25 mouse cellular contexts compared by ENCODE assay signal in genomic region chr3:83097586-83097985, GRCm38 (mm10). TPM values are rescaled to one million over a fixed set of nuclear protein-coding genes. Genes with fewer than 3 reads are reported as not detected.
DNase-seq lines count a peak whose midpoint lies in the region; ATAC-seq and TF ChIP-seq lines count a peak whose summit lies in the region.
"Had no signal": no experiment of that assay in that cellular context is flagged by ENCODE, and none has a peak within 500 bp of the region (broad histone marks: within the 10 kb centered on the region; RNA-seq: fewer than 3 reads in every experiment).

No protein-coding gene starts in this region.

- no peak overlapping the region for H3K9ac ChIP-seq in midbrain, postnatal 0 days (replicated peaks; ENCODE audit: low read length, poor library complexity, severe bottlenecking)
- H3K9ac ChIP-seq in forebrain, embryonic 16.5 days (replicated peaks; ENCODE audit: low read depth, low read length): no peak overlapping the region
- H3K9ac ChIP-seq in midbrain, embryonic 12.5 days (replicated peaks): no peak overlapping the region
- H3K9ac ChIP-seq: kidney, embryonic 15.5 days; stomach, embryonic 15.5 days had no signal

- H3K27me3 ChIP-seq in midbrain, embryonic 10.5 days (ENCODE audit: low read depth, poor library complexity, severe bottlenecking): peaks cover 40% of the 10 kb centered on the region
- H3K27me3 ChIP-seq in midbrain, postnatal 0 days (ENCODE audit: insufficient read depth, low read length): no peaks in the 10 kb centered on the region
- peaks cover 5% of the 10 kb centered on the region; the same call in 1 of the 2 replicates for H3K27me3 ChIP-seq in forebrain, embryonic 16.5 days (replicated peaks; ENCODE audit: control insufficient read depth, insufficient read depth, low read length)
- H3K27me3 ChIP-seq in midbrain, embryonic 12.5 days: peaks cover 7% of the 10 kb centered on the region
- H3K27me3 ChIP-seq: stomach, embryonic 15.5 days had no signal

- H3K36me3 ChIP-seq in midbrain, embryonic 10.5 days: no peaks in the 10 kb centered on the region
- no peaks in the 10 kb centered on the region for H3K36me3 ChIP-seq in midbrain, postnatal 0 days (ENCODE audit: insufficient read depth, low read length)
- H3K36me3 ChIP-seq in forebrain, embryonic 16.5 days (ENCODE audit: control insufficient read depth, insufficient read depth): no peaks in the 10 kb centered on the region
- H3K36me3 ChIP-seq in midbrain, embryonic 12.5 days: no peaks in the 10 kb centered on the region
- H3K36me3 ChIP-seq: kidney, embryonic 15.5 days; stomach, embryonic 15.5 days had no signal

- no peak for ATAC-seq in midbrain, postnatal 0 days (ENCODE audit: low FRiP score)
- ATAC-seq in forebrain, embryonic 16.5 days: no peak
- ATAC-seq in midbrain, embryonic 12.5 days (ENCODE audit: low FRiP score, low read depth): no peak
- ATAC-seq: activated CD4-positive, CD25-positive, alpha-beta regulatory T cell, adult 4 months; inflammation-experienced regulatory T-cells, adult 6 months had no signal

- H3K27ac ChIP-seq in midbrain, embryonic 10.5 days (replicated peaks): peak overlapping the region; percentile 85
- no peak overlapping the region for H3K27ac ChIP-seq in midbrain, postnatal 0 days (ENCODE audit: low read depth, low read length)
- H3K27ac ChIP-seq in forebrain, embryonic 16.5 days (ENCODE audit: low read length): peak overlapping the region; percentile 37; the same call in 1 of the 2 replicates
- H3K27ac ChIP-seq in midbrain, embryonic 12.5 days (replicated peaks): 0 out of 2 replicates have a peak overlapping the region, but pooled peaks have one; percentile 10
- H3K27ac ChIP-seq: heart, adult 2 months; kidney, embryonic 15.5 days; macrophage; stomach, embryonic 15.5 days had no signal

- TF ChIP-seq CTCF in midbrain, postnatal 0 days (IDR thresholded peaks at IDR 0.05): no peak

- WGBS in midbrain, embryonic 10.5 days: 33% methylated on average over 6 of the region's 6 CpGs
- WGBS in midbrain, postnatal 0 days: 28% methylated on average over 6 of the region's 6 CpGs
- WGBS in forebrain, embryonic 16.5 days: 8% methylated on average over 6 of the region's 6 CpGs
- WGBS in midbrain, embryonic 12.5 days: 24% methylated on average over 6 of the region's 6 CpGs

- H3K9me3 ChIP-seq in midbrain, embryonic 10.5 days (replicated peaks): no peaks in the 10 kb centered on the region
- H3K9me3 ChIP-seq in midbrain, postnatal 0 days (ENCODE audit: low read length): no peaks in the 10 kb centered on the region
- no peaks in the 10 kb centered on the region for H3K9me3 ChIP-seq in forebrain, embryonic 16.5 days (ENCODE audit: control insufficient read depth, low read length)
- no peaks in the 10 kb centered on the region for H3K9me3 ChIP-seq in midbrain, embryonic 12.5 days
- H3K9me3 ChIP-seq: kidney, embryonic 15.5 days; stomach, embryonic 15.5 days had no signal

- no peak overlapping the region for H3K4me3 ChIP-seq in midbrain, embryonic 10.5 days
- H3K4me3 ChIP-seq in midbrain, postnatal 0 days (ENCODE audit: low read depth, low read length): no peak overlapping the region
- no peak overlapping the region for H3K4me3 ChIP-seq in forebrain, embryonic 16.5 days (replicated peaks; ENCODE audit: low read length)
- no peak overlapping the region for H3K4me3 ChIP-seq in midbrain, embryonic 12.5 days
- H3K4me3 ChIP-seq: heart, adult 2 months; kidney, embryonic 15.5 days; stomach, embryonic 15.5 days had no signal

- H3K4me1 ChIP-seq in midbrain, embryonic 10.5 days: peaks cover 40% of the 10 kb centered on the region
- peaks cover 8% of the 10 kb centered on the region; the same call in 1 of the 2 replicates for H3K4me1 ChIP-seq in midbrain, postnatal 0 days (ENCODE audit: insufficient read depth, low read length)
- H3K4me1 ChIP-seq in forebrain, embryonic 16.5 days (replicated peaks; ENCODE audit: control insufficient read depth, insufficient read depth, low read length): peaks cover 21% of the 10 kb centered on the region
- peaks cover 27% of the 10 kb centered on the region for H3K4me1 ChIP-seq in midbrain, embryonic 12.5 days
- H3K4me1 ChIP-seq: stomach, embryonic 15.5 days had no signal

- no peak for DNase-seq in midbrain, embryonic 10.5 days (ENCODE audit: low spot score)
- no peak for DNase-seq in midbrain, postnatal 0 days (ENCODE audit: low spot score)
- DNase-seq in retina, embryonic 14.5 days (ENCODE audit: low spot score): peak; percentile 21
- DNase-seq in right cerebral cortex, adult 18-20 months: no peak
- no peak for DNase-seq in lung, postnatal 14 days
- DNase-seq in urinary bladder, postnatal 36 days (ENCODE audit: low spot score in 2 of 2): no peak
- DNase-seq: adrenal gland, postnatal 25 days; B cell, adult 2 months; cerebellum, adult 9-11 months; gastrocnemius, postnatal 14 days; heart, adult 2 months; left cerebral cortex, postnatal 4 days; lung, adult 2 months had no signal

- no peak overlapping the region for H3K4me2 ChIP-seq in midbrain, postnatal 0 days (ENCODE audit: low read depth, low read length, poor library complexity, severe bottlenecking)
- H3K4me2 ChIP-seq in forebrain, embryonic 16.5 days (ENCODE audit: low read length): no peak overlapping the region
- no peak overlapping the region for H3K4me2 ChIP-seq in midbrain, embryonic 12.5 days (replicated peaks)
- H3K4me2 ChIP-seq: liver, embryonic 11.5 days had no signal

RNA-seq across cellular contexts. Expression of gene Dchs2, which starts 30.2 kb away (rescaled TPM):
- 0.15 and 0.17 TPM in 2 replicates for polyA plus RNA-seq in midbrain, embryonic 10.5 days (2016; fragmentation: Nextera tagmentation; extraction: Ambion mirVana)
- 7.6 and 8.7 TPM in 2 replicates for total RNA-seq in midbrain, postnatal 0 days (2014; rRNA removed)
- 0.45 and 0.54 TPM in 2 replicates for polyA plus RNA-seq in midbrain, postnatal 0 days (2015; fragmentation: Nextera tagmentation; extraction: Ambion mirVana)
- 0.51 and 0.68 TPM in 2 replicates for polyA plus RNA-seq in forebrain, embryonic 16.5 days (2015; fragmentation: Nextera tagmentation; extraction: Ambion mirVana)
- 0.20 and 0.29 TPM in 2 replicates for polyA plus RNA-seq in midbrain, embryonic 12.5 days (2016; fragmentation: Nextera tagmentation; extraction: Ambion mirVana)
- total RNA-seq: monocyte, adult 5-6 weeks had no signal
- polyA plus RNA-seq: activated CD4-positive, CD25-positive, alpha-beta regulatory T cell, adult 4 months; inflammation-experienced regulatory T-cells, adult 6 months; macrophage had no signal

RNA-seq across cellular contexts. Expression of gene Plrg1, which starts 42.3 kb away (rescaled TPM):
- polyA plus RNA-seq in midbrain, embryonic 10.5 days (2016; fragmentation: Nextera tagmentation; extraction: Ambion mirVana): 144 and 150 TPM in 2 replicates
- total RNA-seq in midbrain, postnatal 0 days (2014; rRNA removed): 65.7 and 78.7 TPM in 2 replicates
- polyA plus RNA-seq in midbrain, postnatal 0 days (2015; fragmentation: Nextera tagmentation; extraction: Ambion mirVana): 76.9 and 78.0 TPM in 2 replicates
- polyA plus RNA-seq in forebrain, embryonic 16.5 days (2015; fragmentation: Nextera tagmentation; extraction: Ambion mirVana): 112 and 123 TPM in 2 replicates
- polyA plus RNA-seq in midbrain, embryonic 12.5 days (2016; fragmentation: Nextera tagmentation; extraction: Ambion mirVana): 112 and 115 TPM in 2 replicates

RNA-seq across cellular contexts. Expression of gene Fgb, which starts 47.9 kb away (rescaled TPM):
- polyA plus RNA-seq in midbrain, embryonic 10.5 days (2016; fragmentation: Nextera tagmentation; extraction: Ambion mirVana): not detected in 2 replicates
- total RNA-seq in midbrain, postnatal 0 days (2014; rRNA removed): not detected in 2 replicates
- polyA plus RNA-seq in midbrain, postnatal 0 days (2015; fragmentation: Nextera tagmentation; extraction: Ambion mirVana): not detected in 2 replicates
- polyA plus RNA-seq in forebrain, embryonic 16.5 days (2015; fragmentation: Nextera tagmentation; extraction: Ambion mirVana): 0.09 TPM in 1 of 2 replicates, not detected in the other
- 0.17 TPM in 1 of 2 replicates, not detected in the other for polyA plus RNA-seq in midbrain, embryonic 12.5 days (2016; fragmentation: Nextera tagmentation; extraction: Ambion mirVana)
- total RNA-seq: adrenal gland, postnatal 25 days; gastrocnemius, postnatal 14 days; heart, adult 2 months; layer of hippocampus, adult 18-20 months; left cerebral cortex, adult 18-20 months; left cerebral cortex, postnatal 4 days; monocyte, adult 5-6 weeks had no signal
- polyA plus RNA-seq: activated CD4-positive, CD25-positive, alpha-beta regulatory T cell, adult 4 months; heart, adult 2 months; inflammation-experienced regulatory T-cells, adult 6 months; macrophage; spleen, adult 2 months had no signal
